Mouse (Mus musculus) heart, postnatal 0 days (tissue): ENCODE measurements around the gene Khdc4. TPM values are rescaled to one million over a fixed set of nuclear protein-coding genes. Genes with fewer than 3 reads are reported as not detected.

Experiments
- ATAC-seq: fragments of 200-750 bp; cut with Nextera tagmentation; 2 replicates; pipeline ENCODE4 v1.8.0; 2017; ENCODE audit warnings: low read depth, moderate number of reproducible peaks, moderate library complexity; ENCODE audit not compliant: insufficient read depth
- DNase-seq: peaks from one replicate; pipeline ENCODE4 v3.0.0-alpha.2; 2016; ENCODE audit warnings: low spot score
- H3K27ac ChIP-seq: fragments of 300-500 bp; sonication (generic); 2 replicates; pipeline ENCODE4 v1.5.1; 2014; ENCODE audit warnings: low read depth, mild to moderate bottlenecking
- H3K27me3 ChIP-seq: fragments of 300-500 bp; sonication (generic); 2 replicates; pipeline ENCODE4 v1.6.1; 2014; ENCODE audit warnings: low read length, mixed read lengths; ENCODE audit not compliant: control insufficient read depth, insufficient read depth
- H3K36me3 ChIP-seq: fragments of 300-500 bp; sonication (generic); replicated peaks from 2 replicates; pipeline ENCODE4 v1.6.1; 2014; ENCODE audit warnings: low read length, mixed read lengths; ENCODE audit not compliant: control insufficient read depth, insufficient read depth
- H3K4me1 ChIP-seq: fragments of 300-500 bp; sonication (generic); 2 replicates; pipeline ENCODE4 v1.6.1; 2014; ENCODE audit warnings: antibody characterized with exemption; ENCODE audit not compliant: control insufficient read depth, insufficient read depth
- H3K4me2 ChIP-seq: fragments of 300-500 bp; sonication (generic); 2 replicates; pipeline ENCODE4 v1.6.1; 2014; ENCODE audit warnings: low read depth, mild to moderate bottlenecking, low read length, moderate library complexity
- H3K4me3 ChIP-seq: fragments of 300-500 bp; sonication (generic); 2 replicates; pipeline ENCODE4 v1.5.1; 2014; ENCODE audit warnings: low read depth, low read length
- H3K9ac ChIP-seq: fragments of 300-500 bp; sonication (generic); replicated peaks from 2 replicates; pipeline ENCODE4 v1.6.1; 2014; ENCODE audit warnings: low read depth, low read length, mixed read lengths
- H3K9me3 ChIP-seq: fragments of 300-500 bp; sonication (generic); replicated peaks from 2 replicates; pipeline ENCODE4 v1.6.1; 2016; ENCODE audit warnings: low read length; ENCODE audit not compliant: control insufficient read depth
- CTCF ChIP-seq: IDR thresholded peaks from 2 replicates; pipeline ENCODE4 v1.5.1; 2016; ENCODE audit warnings: antibody characterized with exemption, control low read depth, low read depth
- EP300 ChIP-seq: IDR thresholded peaks from 2 replicates; pipeline ENCODE4 v1.6.1; 2016; ENCODE audit warnings: antibody characterized with exemption, low read depth
- WGBS: fragments of 180-500 bp; shearing (Covaris S2); extraction: QIAGEN DNeasy Blood & Tissue Kit; methylation state at CpG from one replicate; pipeline ENCODE4 v1.1.7; 2014; 5-methylcytosine and 5-hydroxymethylcytosine counted together
- polyA plus RNA-seq: library from polyadenylated mRNA; unstranded; fragments of >200 nt; fragmentation: Nextera tagmentation; extraction: Ambion mirVana; gene quantifications from 2 replicates; pipeline ENCODE4 v1.2.1, GENCODE M21; 2015
- total RNA-seq: library from RNA; depleted of rRNA; stranded (reverse); fragments of >200 nt; gene quantifications from 2 replicates; pipeline ENCODE4 v1.2.3, GENCODE M21; 2014; ENCODE audit warnings: low replicate concordance

Gene Khdc4
- total and polyA plus RNA-seq, 2 experiments from 2014 or later: 44.4 to 102 TPM

- Histone ChIP-seq H3K27me3 (no peaks in the 10 kb centered on the region), H3K9me3 (no peaks in the 10 kb centered on the region), H3K4me1 (no peaks in the 10 kb centered on the region), H3K4me2 (no peak overlapping the region), H3K4me3 (no peak overlapping the region), H3K27ac (no peak overlapping the region), H3K36me3 (peaks cover 95% of the 10 kb centered on the region), H3K9ac (no peak overlapping the region)
- 85% methylated on average over 5 of the region's 5 CpGs for WGBS
- TF ChIP-seq CTCF: no peak
- TF ChIP-seq EP300: no peak
- DNase-seq (no peak), ATAC-seq (no peak)
Measured at GRCm38 (mm10) chr3:88643078-88643477, 42.5 kb upstream of the Khdc4 start.

DNA sequence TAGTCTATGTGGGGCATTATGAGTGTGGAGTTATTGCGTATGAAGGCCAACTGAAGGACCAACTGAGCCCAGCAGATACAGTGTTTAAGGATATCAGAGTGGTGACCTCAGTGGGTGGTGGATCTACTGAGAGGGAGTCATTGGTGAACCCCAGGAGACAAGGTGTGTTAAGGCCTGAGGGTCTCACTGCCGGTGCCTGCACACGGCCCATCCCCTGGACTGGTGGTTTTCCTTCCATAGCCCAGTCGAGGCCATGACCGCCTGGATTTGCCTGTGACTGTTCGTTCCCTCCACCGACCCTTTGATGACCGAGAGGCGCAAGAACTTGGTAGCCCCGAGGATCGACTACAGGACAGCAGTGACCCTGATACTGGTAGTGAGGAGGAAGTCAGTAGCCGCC lies 39.7 kb upstream of the Khdc4 start:
- Histone ChIP-seq H3K36me3 (peaks cover 74% of the 10 kb centered on the region), H3K4me3 (no peak overlapping the region), H3K27me3 (no peaks in the 10 kb centered on the region), H3K9ac (no peak overlapping the region), H3K4me1 (no peaks in the 10 kb centered on the region), H3K4me2 (no peak overlapping the region), H3K27ac (no peak overlapping the region), H3K9me3 (no peaks in the 10 kb centered on the region)
- DNase-seq: no peak
- no peak for ATAC-seq
- TF ChIP-seq CTCF: no peak
- TF ChIP-seq EP300: no peak
- 85% methylated on average over 12 of the region's 12 CpGs for WGBS

DNA sequence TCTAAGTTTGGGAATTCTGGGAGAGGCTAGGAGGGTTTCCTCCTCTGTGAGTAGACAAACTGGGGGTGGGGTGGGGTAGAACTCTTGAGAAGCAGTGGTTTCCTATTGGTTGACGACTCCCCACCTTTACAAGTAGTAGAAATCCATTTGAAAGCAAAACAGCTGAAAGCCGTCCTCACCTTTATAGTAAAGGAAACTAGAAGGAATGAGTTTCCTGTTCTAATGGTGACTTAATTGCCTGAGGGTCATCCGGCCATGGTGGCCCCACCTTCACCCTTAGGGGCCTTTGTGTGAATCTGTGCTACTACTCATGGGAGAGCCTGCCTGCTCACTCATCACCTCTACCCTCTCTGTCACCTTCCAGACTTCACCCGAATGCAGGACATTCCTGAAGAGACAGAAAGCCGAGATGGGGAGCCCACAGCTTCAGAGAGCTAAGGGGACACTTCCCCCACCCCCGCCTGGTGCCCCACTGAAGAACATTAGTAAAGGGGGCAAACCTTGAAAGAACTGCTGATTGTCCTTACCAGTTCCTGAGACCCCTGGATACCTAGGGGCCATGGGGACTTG lies 39.1 kb upstream of the Khdc4 start:
- Histone ChIP-seq H3K27me3 (no peaks in the 10 kb centered on the region), H3K9ac (no peak overlapping the region), H3K9me3 (no peaks in the 10 kb centered on the region), H3K36me3 (peaks cover 68% of the 10 kb centered on the region), H3K4me1 (no peaks in the 10 kb centered on the region), H3K4me3 (no peak overlapping the region), H3K27ac (no peak overlapping the region), H3K4me2 (no peak overlapping the region)
- DNase-seq: no peak
- TF ChIP-seq CTCF: no peak
- TF ChIP-seq EP300: no peak
- WGBS: 58% methylated on average over 6 of the region's 6 CpGs
- no peak for ATAC-seq

DNA sequence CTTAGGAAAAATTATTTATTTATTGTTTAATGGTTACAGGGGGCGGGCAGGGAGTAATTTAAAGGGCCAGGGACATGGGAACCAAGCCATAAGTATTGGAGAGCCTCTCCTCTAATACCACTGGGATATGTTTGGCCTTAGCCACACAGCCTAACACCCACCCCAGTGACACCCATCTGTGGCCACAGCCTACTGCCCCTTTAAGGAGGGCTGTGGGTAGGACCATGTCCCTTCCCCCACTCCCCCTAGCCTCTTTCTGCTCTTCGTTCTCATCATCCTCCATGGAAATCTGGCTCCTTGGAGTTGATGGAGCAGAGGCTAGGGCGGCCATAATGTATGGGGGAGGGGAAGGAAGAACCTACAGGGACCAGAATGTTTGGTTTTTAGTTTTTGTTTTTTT lies 38.5 kb upstream of the Khdc4 start:
- Histone ChIP-seq H3K4me3 (no peak overlapping the region), H3K4me1 (no peaks in the 10 kb centered on the region), H3K27me3 (no peaks in the 10 kb centered on the region), H3K36me3 (peaks cover 62% of the 10 kb centered on the region), H3K4me2 (no peak overlapping the region), H3K27ac (no peak overlapping the region), H3K9ac (no peak overlapping the region), H3K9me3 (no peaks in the 10 kb centered on the region)
- 79% methylated on average over 3 of the region's 3 CpGs for WGBS
- no peak for ATAC-seq
- TF ChIP-seq EP300: no peak
- no peak for DNase-seq

DNA sequence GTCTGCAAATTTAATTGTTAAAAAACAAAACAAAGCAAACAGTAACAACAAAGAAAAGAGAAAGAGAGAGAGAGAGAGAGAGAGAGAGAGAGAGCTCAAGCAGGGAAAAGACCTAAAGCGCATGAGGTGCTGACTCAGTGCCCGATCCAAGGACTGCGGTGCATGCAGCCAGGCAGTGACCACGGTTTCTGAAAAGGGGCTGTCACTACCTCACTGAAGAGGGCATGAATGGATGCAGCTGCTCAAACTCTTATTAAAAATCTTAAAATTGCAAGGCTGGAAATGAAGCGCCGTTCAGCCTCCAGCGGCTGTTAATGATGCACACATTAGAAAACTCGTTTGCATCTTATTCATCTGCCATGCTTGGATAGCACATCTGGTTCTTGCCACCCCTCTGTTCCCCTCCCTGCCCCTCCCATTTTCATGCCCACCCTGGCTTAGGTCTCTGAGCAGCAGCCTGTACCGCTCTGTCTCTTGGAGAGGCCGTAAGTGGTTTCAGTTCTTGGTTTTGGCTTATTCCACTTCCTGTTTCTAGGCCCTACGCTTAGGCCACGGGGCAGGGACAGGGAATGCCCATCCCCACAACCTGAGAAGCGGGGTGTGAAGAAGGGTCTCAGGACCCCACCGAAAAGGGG lies 37.7 kb upstream of the Khdc4 start:
- Histone ChIP-seq H3K36me3 (peaks cover 54% of the 10 kb centered on the region), H3K9me3 (no peaks in the 10 kb centered on the region)
- 88% methylated on average over 14 of the region's 14 CpGs for WGBS

More for the DNA sequence above, 37.7 kb upstream of the Khdc4 start:
- Histone ChIP-seq H3K4me3 (no peak overlapping the region), H3K27ac (no peak overlapping the region), H3K4me1 (no peaks in the 10 kb centered on the region), H3K4me2 (no peak overlapping the region), H3K9ac (no peak overlapping the region), H3K27me3 (no peaks in the 10 kb centered on the region)
- DNase-seq: no peak
- ATAC-seq: no peak
- no peak for TF ChIP-seq EP300
